Mouse (Mus musculus): Measurements from ENCODE around the gene Bahcc1.

Gene Bahcc1

GRCm38 (mm10) chr11:120252398-120252797 lies 19.7 kb downstream of the Bahcc1 start:
- in situ Hi-C loops (cut with MboI; ENCODE audit: low pct_unique_long_range_greater_than_20kb in 1 of 2, low sequenced_read_pairs in 2 of 2, unreplicated experiment in 1 of 2), result no loop called here

GRCm38 (mm10) chr11:120252843-120253645 lies 20.3 kb downstream of the Bahcc1 start:
- in situ Hi-C loops (cut with MboI; ENCODE audit: low pct_unique_long_range_greater_than_20kb in 1 of 2, low sequenced_read_pairs in 2 of 2, unreplicated experiment in 1 of 2), result no loop called here

- in situ Hi-C loops (cut with MboI; ENCODE audit: low pct_unique_long_range_greater_than_20kb in 1 of 2, low sequenced_read_pairs in 2 of 2, unreplicated experiment in 1 of 2), result no loop called here
Measured at GRCm38 (mm10) chr11:120253646-120254315, 21.0 kb downstream of the Bahcc1 start.

- in situ Hi-C loops (cut with MboI; ENCODE audit: low pct_unique_long_range_greater_than_20kb in 1 of 2, low sequenced_read_pairs in 2 of 2, unreplicated experiment in 1 of 2), result no loop called here
Measured at GRCm38 (mm10) chr11:120254420-120254819, 21.7 kb downstream of the Bahcc1 start.

- in situ Hi-C loops (cut with MboI; ENCODE audit: low pct_unique_long_range_greater_than_20kb in 1 of 2, low sequenced_read_pairs in 2 of 2, unreplicated experiment in 1 of 2), result no loop called here
Measured at GRCm38 (mm10) chr11:120255038-120255437, 22.3 kb downstream of the Bahcc1 start.

GRCm38 (mm10) chr11:120255499-120255898 lies 22.8 kb downstream of the Bahcc1 start:
- in situ Hi-C loops (cut with MboI; ENCODE audit: low pct_unique_long_range_greater_than_20kb in 1 of 2, low sequenced_read_pairs in 2 of 2, unreplicated experiment in 1 of 2), result no loop called here

GRCm38 (mm10) chr11:120256108-120256507 lies 23.4 kb downstream of the Bahcc1 start:
- in situ Hi-C loops (cut with MboI; ENCODE audit: low pct_unique_long_range_greater_than_20kb in 1 of 2, low sequenced_read_pairs in 2 of 2, unreplicated experiment in 1 of 2), result no loop called here

GRCm38 (mm10) chr11:120256543-120256942 lies 23.8 kb downstream of the Bahcc1 start:
- in situ Hi-C loops (cut with MboI; ENCODE audit: low pct_unique_long_range_greater_than_20kb in 1 of 2, low sequenced_read_pairs in 2 of 2, unreplicated experiment in 1 of 2), result no loop called here

- in situ Hi-C loops (cut with MboI; ENCODE audit: low pct_unique_long_range_greater_than_20kb in 1 of 2, low sequenced_read_pairs in 2 of 2, unreplicated experiment in 1 of 2), result no loop called here
Measured at GRCm38 (mm10) chr11:120256981-120257820, 24.5 kb downstream of the Bahcc1 start.

GRCm38 (mm10) chr11:120257911-120258310 lies 25.2 kb downstream of the Bahcc1 start:
- in situ Hi-C loops (cut with MboI; ENCODE audit: low pct_unique_long_range_greater_than_20kb in 1 of 2, low sequenced_read_pairs in 2 of 2, unreplicated experiment in 1 of 2), result no loop called here

GRCm38 (mm10) chr11:120258896-120259689 lies 26.3 kb downstream of the Bahcc1 start:
- in situ Hi-C loops (cut with MboI; ENCODE audit: low pct_unique_long_range_greater_than_20kb in 1 of 2, low sequenced_read_pairs in 2 of 2, unreplicated experiment in 1 of 2), result no loop called here

- in situ Hi-C loops (cut with MboI; ENCODE audit: low pct_unique_long_range_greater_than_20kb in 1 of 2, low sequenced_read_pairs in 2 of 2, unreplicated experiment in 1 of 2), result no loop called here
Measured at GRCm38 (mm10) chr11:120259792-120260768, 27.3 kb downstream of the Bahcc1 start.

GRCm38 (mm10) chr11:120260769-120261150 lies 28.0 kb downstream of the Bahcc1 start:
- in situ Hi-C loops (cut with MboI; ENCODE audit: low pct_unique_long_range_greater_than_20kb in 1 of 2, low sequenced_read_pairs in 2 of 2, unreplicated experiment in 1 of 2), result no loop called here

GRCm38 (mm10) chr11:120261416-120262355 lies 28.9 kb downstream of the Bahcc1 start:
- in situ Hi-C loops (cut with MboI; ENCODE audit: low pct_unique_long_range_greater_than_20kb in 1 of 2, low sequenced_read_pairs in 2 of 2, unreplicated experiment in 1 of 2), result no loop called here

GRCm38 (mm10) chr11:120262356-120262901 lies 29.7 kb downstream of the Bahcc1 start:
- in situ Hi-C loops (cut with MboI; ENCODE audit: low pct_unique_long_range_greater_than_20kb in 1 of 2, low sequenced_read_pairs in 2 of 2, unreplicated experiment in 1 of 2), result no loop called here

- in situ Hi-C loops (cut with MboI; ENCODE audit: low pct_unique_long_range_greater_than_20kb in 1 of 2, low sequenced_read_pairs in 2 of 2, unreplicated experiment in 1 of 2), result no loop called here
Measured at GRCm38 (mm10) chr11:120263176-120263575, 30.4 kb downstream of the Bahcc1 start.

Measured in mouse embryonic stem cell (cell line).